Mouse (Mus musculus) stomach, postnatal 0 days (tissue): ENCODE measurements around the gene Hyal1.

ENCODE experiments used
- CTCF ChIP-seq: IDR thresholded peaks from 2 replicates; pipeline ENCODE4 v1.5.1; 2016; ENCODE audit warnings: antibody characterized with exemption, low read depth, mild to moderate bottlenecking, moderate library complexity
- EP300 ChIP-seq: optimal IDR thresholded peaks from 2 replicates; pipeline ENCODE3; 2016; ENCODE audit warnings: antibody characterized with exemption

DNA sequence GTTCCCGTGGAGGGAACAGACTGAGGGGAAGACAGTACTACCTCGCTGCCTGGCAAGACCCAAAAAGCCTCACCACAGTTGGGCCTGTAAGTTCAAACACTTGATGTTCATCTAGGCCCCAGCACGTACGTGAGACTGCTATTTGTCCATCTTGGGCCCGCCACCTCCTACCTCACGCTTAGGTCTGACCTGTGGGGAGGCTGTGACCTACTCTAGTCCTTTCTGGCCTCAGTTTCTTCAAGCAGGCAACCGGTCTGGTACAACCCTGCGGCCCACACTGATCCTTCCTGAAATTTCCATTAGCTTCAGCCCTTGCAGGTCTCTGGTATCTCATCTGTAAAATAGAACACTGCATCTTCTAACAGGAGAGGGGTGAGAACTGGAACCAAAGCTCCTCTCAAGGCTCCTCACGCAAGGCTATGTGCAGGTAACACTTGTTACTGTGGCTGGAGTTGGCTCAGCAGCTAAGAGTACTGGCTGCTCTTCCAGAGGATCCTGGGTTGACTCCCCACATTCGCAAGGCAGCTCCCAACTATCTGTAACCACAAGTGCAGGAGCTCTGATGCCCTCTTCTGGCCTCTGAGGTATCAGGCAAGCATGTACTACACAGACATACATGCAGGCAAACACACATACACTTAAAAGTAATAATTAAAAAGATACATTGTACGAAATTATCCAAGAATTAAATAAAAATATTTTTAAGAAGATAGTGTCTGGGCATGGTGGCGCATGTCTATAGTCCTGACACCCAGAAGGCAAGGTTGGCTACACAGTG lies 48.8 kb downstream of the Hyal1 start:
- peak; percentile 61 for TF ChIP-seq CTCF
- TF ChIP-seq EP300 = no peak
